Mouse (Mus musculus): ENCODE measurements around the gene Sertad4. TPM values are rescaled to one million over a fixed set of nuclear protein-coding genes. Genes with fewer than 3 reads are reported as not detected.

Gene Sertad4
- polyA plus RNA-seq, 1 experiment from 2014 or later: 58.0 TPM

DNA sequence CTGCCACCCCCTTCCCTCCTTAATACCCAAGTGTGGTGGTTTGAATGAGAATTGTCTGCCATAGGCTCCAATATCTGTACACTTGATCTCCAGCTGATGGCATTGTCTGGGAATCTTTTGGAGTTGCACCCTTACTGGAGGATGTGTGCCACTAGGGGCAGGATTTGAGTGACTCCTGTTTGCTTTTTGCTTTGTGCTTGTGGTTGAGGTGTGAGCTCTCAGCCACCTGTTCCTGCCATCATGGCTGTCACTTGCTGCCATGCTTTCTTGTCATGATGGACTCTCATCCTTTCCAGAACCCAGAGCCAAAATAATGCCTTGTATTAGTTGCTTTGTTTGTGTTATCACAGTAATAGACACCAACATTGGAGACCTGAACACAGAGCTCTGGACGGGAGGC is 14.2 kb upstream of the Sertad4 start:
- WGBS: 89% methylated on average over 1 of the region's 1 CpGs
- Histone ChIP-seq H3K27ac (replicated peaks) (no peak overlapping the region), H3K4me2 (replicated peaks) (no peak overlapping the region), H3K9me3 (replicated peaks) (no peaks in the 10 kb centered on the region), H3K9ac (no peak overlapping the region), H3K27me3 (no peaks in the 10 kb centered on the region), H3K4me3 (replicated peaks) (no peak overlapping the region), H3K36me3 (no peaks in the 10 kb centered on the region), H3K4me1 (no peaks in the 10 kb centered on the region)
- ATAC-seq (ENCODE audit: insufficient number of reproducible peaks, low FRiP score, low TSS enrichment, low read depth): no peak

DNA sequence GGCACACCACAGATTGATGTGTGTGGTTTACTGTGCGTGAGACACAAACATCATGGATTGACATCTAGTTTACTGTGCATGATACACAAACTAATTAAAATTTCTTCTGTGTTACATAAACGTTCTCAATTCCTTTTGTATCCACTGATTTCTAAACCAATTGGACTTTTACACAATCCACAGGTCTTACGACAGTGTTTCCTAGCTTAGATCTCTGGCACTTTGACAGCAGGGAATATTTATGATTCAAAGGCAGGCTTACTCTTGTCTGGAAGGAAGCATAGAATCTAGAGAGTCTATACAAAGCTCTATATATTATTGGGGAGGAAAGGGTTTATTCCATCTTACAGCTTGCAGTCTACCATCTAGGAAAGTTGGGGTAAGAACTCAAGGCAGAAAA is 8.9 kb upstream of the Sertad4 start:
- Histone ChIP-seq H3K9ac (no peak overlapping the region), H3K27ac (replicated peaks) (no peak overlapping the region), H3K4me2 (replicated peaks) (no peak overlapping the region), H3K9me3 (replicated peaks) (no peaks in the 10 kb centered on the region), H3K36me3 (no peaks in the 10 kb centered on the region), H3K27me3 (no peaks in the 10 kb centered on the region), H3K4me1 (peaks cover 18% of the 10 kb centered on the region), H3K4me3 (replicated peaks) (no peak overlapping the region)
- ATAC-seq (ENCODE audit: insufficient number of reproducible peaks, low FRiP score, low TSS enrichment, low read depth): no peak
- 60% methylated on average over 3 of the region's 3 CpGs for WGBS

DNA sequence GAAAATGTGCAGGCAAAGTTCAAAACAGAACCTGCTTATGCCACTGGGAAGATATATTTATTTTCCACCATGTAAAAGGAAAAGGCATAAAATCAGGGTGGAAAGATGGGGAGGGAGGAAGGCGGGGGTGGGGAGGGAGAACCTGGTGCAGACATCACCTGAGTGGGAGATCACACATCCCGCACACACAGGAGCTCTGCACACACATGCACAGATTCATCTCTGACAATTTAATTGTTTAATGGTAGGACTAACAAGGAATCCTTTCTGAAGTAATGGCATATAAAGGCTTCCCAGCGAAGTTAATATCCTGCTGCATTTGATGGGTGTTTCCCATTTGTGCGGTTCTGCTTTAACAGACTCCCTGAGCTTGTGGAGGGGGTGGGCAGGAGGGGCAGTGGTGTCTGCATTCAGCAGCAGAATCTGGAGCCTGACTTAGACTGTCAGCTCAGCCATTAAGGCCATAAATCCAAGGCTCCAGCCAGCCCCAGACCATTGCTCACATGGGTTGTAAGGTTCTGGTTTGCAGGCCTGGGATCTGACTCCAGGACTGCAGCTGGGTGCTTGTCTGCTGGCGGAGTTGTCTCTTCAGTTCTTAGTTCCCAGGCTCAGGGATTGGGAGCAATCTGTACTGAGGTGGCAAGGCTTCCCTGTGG is 5.9 kb upstream of the Sertad4 start:
- H3K36me3 ChIP-seq: no peaks in the 10 kb centered on the region
- peaks cover 40% of the 10 kb centered on the region for H3K4me1 ChIP-seq
- ATAC-seq (ENCODE audit: insufficient number of reproducible peaks, low FRiP score, low TSS enrichment, low read depth): no peak
- WGBS: 42% methylated on average over 5 of the region's 5 CpGs
- no peak overlapping the region for H3K4me2 ChIP-seq (replicated peaks)
- no peak overlapping the region for H3K9ac ChIP-seq
- 0 out of 2 replicates have a peak, but pooled peaks cover 5% of the 10 kb centered on the region for H3K27me3 ChIP-seq
- H3K9me3 ChIP-seq (replicated peaks): no peaks in the 10 kb centered on the region
- H3K27ac ChIP-seq (replicated peaks): peak overlapping the region; percentile 53
- no peak overlapping the region for H3K4me3 ChIP-seq (replicated peaks)

DNA sequence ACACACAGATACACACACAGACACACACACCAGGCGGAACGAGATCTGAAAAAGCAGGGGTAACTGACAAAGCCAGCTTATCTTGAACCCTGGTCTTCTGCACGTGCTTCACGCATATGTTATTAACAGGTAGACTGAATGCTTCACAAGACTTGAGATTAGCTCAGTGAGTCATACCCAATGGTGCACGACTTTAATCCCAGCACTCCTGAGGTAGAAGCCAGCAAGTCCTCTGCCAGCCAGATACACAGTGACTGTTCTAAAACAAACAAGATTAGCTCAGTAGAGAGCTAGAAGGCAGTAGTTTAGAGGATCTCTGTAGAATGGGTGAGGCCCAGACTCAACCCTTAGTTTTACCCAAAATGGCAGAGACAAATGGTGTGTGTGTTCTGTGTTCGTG is 4.7 kb upstream of the Sertad4 start:
- H3K9me3 ChIP-seq (replicated peaks): no peaks in the 10 kb centered on the region
- peaks cover 46% of the 10 kb centered on the region for H3K4me1 ChIP-seq
- 0 out of 2 replicates have a peak, but pooled peaks cover 5% of the 10 kb centered on the region for H3K27me3 ChIP-seq
- H3K4me2 ChIP-seq (replicated peaks): no peak overlapping the region
- no peak overlapping the region for H3K9ac ChIP-seq
- H3K27ac ChIP-seq (replicated peaks): no peak overlapping the region
- no peak overlapping the region for H3K4me3 ChIP-seq (replicated peaks)
- WGBS: 68% methylated on average over 6 of the region's 6 CpGs
- H3K36me3 ChIP-seq: no peaks in the 10 kb centered on the region
- no peak for ATAC-seq (ENCODE audit: insufficient number of reproducible peaks, low FRiP score, low TSS enrichment, low read depth)

DNA sequence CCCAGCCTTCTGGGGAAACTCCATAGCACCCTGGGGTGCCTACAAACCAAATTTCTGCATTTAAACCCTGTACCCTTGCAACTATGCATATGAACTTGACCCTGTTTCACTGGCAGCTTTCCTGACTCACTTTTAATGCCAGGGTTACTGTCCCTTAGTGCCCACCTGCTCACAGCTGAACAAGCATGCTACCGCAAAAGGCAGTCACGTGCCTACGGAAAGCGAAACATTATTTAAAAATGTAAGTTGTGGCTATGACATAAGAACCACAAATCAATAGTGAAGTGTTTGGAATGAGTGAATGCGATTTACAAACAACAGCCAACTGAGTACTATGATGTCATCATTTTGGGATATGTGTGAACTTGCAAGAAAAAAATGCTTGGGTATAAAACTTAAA is 2.0 kb upstream of the Sertad4 start:
- H3K27me3 ChIP-seq: 0 out of 2 replicates have a peak, but pooled peaks cover 5% of the 10 kb centered on the region
- no peak overlapping the region for H3K4me3 ChIP-seq (replicated peaks)
- no peak overlapping the region for H3K4me2 ChIP-seq (replicated peaks)
- 82% methylated on average over 5 of the region's 5 CpGs for WGBS
- no peak for ATAC-seq (ENCODE audit: insufficient number of reproducible peaks, low FRiP score, low TSS enrichment, low read depth)
- peaks cover 64% of the 10 kb centered on the region for H3K4me1 ChIP-seq
- no peak overlapping the region for H3K27ac ChIP-seq (replicated peaks)
- H3K36me3 ChIP-seq: no peaks in the 10 kb centered on the region
- no peaks in the 10 kb centered on the region for H3K9me3 ChIP-seq (replicated peaks)
- no peak overlapping the region for H3K9ac ChIP-seq

DNA sequence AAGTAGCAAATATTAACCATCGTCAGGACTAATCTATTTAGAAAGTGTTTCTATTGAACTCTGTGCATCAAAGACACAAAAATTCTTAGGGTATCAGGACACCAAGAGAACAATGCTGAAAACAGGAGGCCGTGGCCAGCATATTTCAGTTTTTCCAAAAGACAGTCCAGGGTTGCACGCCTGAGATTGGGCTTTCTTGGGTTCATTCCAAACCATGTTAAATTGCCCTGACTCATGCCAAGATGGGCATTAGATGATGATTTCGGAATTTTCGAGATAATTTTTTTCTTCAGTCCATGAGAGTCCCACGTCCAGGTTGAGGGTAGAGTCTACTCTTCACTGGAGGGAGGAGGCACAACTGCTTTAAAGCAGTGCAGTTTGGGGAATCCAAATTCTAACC is 1.4 kb upstream of the Sertad4 start:
- ATAC-seq (ENCODE audit: insufficient number of reproducible peaks, low FRiP score, low TSS enrichment, low read depth): no peak
- H3K4me1 ChIP-seq: peaks cover 64% of the 10 kb centered on the region
- 50% methylated on average over 6 of the region's 6 CpGs for WGBS

DNA sequence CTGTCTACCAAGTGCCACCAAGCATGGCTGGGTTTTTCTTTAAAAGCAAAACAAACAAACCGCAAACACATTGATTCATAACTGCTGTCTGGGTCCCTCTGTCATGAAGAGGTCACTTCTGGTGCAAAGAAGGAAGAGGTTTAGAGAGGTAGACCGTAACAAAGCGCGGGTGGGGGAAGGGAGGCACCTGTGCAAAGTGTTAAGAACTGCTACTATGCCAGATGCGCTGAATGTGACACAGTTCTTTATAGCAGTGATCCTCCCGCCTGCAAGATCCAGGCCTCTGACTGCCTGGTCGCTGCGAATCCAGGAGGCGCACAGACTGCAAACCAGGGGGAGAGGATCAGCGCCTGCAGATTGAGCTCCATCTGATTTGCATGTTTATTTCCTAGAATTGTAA is 855 bp upstream of the Sertad4 start:
- Histone ChIP-seq H3K27me3 (0 out of 2 replicates have a peak, but pooled peaks cover 5% of the 10 kb centered on the region), H3K36me3 (no peaks in the 10 kb centered on the region), H3K9ac (no peak overlapping the region), H3K4me2 (replicated peaks) (peak overlapping the region; percentile 70), H3K9me3 (replicated peaks) (no peaks in the 10 kb centered on the region), H3K4me1 (peaks cover 64% of the 10 kb centered on the region), H3K27ac (replicated peaks) (peak overlapping the region; percentile 99), H3K4me3 (replicated peaks) (peak overlapping the region; percentile 87; the same call in 1 of the 2 replicates)
- 20% methylated on average over 10 of the region's 10 CpGs for WGBS
- ATAC-seq (ENCODE audit: insufficient number of reproducible peaks, low FRiP score, low TSS enrichment, low read depth): no peak

More for the DNA sequence above, 1.4 kb upstream of the Sertad4 start:
- Histone ChIP-seq H3K36me3 (no peaks in the 10 kb centered on the region), H3K9ac (no peak overlapping the region), H3K27ac (replicated peaks) (no peak overlapping the region), H3K27me3 (0 out of 2 replicates have a peak, but pooled peaks cover 5% of the 10 kb centered on the region), H3K4me3 (replicated peaks) (no peak overlapping the region), H3K4me2 (replicated peaks) (no peak overlapping the region), H3K9me3 (replicated peaks) (no peaks in the 10 kb centered on the region)

DNA sequence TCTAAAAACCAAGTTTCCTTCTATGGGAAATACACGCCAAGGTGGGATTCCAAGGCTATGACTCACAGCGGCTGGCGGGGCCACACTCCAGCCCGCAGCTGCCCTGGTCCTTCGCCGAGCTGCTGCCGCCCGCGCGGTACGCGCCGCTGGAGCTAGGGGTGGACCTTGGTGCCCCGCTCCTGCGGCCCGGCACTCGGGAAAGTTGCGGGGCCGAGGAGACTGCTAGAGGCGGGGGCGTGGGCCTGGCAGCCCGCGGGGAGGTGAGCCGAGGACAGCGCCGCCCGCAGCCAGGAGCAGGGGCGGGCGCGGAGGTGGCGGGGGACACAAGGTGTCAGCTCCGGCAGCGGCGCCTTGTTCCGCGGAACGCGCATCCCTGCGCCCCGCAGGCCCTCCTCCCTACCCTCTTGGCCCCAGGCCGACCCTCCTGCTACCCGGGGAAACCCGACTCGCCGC is 711 bp downstream of the Sertad4 start:
- H3K9me3 ChIP-seq (replicated peaks): no peaks in the 10 kb centered on the region
- peak overlapping the region; percentile 70 for H3K4me2 ChIP-seq (replicated peaks)
- peaks cover 69% of the 10 kb centered on the region for H3K4me1 ChIP-seq
- H3K27ac ChIP-seq (replicated peaks): peak overlapping the region; percentile 99
- under 1% methylated on average over 40 of the region's 45 CpGs for WGBS
- 0 out of 2 replicates have a peak, but pooled peaks cover 5% of the 10 kb centered on the region for H3K27me3 ChIP-seq
- peak; percentile 51; the same call in 1 of the 2 replicates for ATAC-seq (ENCODE audit: insufficient number of reproducible peaks, low FRiP score, low TSS enrichment, low read depth)
- peaks cover 6% of the 10 kb centered on the region for H3K36me3 ChIP-seq
- peak overlapping the region; percentile 87 for H3K4me3 ChIP-seq (replicated peaks)
- peak overlapping the region; percentile 90 for H3K9ac ChIP-seq

DNA sequence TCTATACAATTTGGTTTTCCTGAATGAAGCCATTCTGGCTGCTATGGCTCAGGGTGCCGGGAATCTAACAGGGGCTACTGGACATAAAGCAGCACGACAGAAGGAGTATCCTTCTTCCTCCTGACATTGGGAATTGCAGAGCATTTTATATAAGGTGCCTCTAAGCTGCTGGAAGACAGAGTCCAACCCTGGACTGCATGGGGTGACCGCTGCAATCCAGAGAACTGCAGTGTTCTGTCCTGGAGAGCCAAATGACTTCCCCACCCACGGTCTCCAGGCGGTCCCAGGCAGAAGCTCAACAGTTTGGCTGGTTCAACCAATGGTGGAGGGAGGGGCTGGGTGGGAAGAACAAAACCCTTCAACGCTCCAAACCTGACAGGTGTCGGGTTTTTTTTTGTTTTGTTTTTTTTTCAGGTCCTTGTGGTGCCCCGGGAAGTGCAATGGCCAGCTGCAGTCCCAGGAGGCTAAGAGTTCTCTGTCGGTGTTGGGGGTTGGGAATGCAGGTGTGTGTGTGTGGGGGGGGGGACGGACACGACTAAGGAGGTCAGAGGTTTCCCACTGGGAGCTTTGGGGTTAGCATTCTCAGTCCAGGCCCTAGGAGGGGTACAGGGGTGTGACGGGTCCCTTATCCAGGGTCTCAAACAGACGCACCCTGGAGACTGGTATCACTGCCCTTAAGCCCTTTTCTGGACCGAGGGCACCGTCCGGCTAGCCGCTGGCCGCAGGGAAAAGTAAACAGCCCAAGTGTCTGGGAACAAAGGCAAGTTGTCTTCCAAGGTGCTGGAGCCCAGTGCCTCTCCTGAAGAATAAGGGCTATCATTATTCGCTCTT is 1.4 kb downstream of the Sertad4 start:
- Histone ChIP-seq H3K27me3 (0 out of 2 replicates have a peak, but pooled peaks cover 5% of the 10 kb centered on the region), H3K4me3 (replicated peaks) (peak overlapping the region; percentile 87), H3K4me1 (peaks cover 69% of the 10 kb centered on the region), H3K9ac (peak overlapping the region; percentile 90), H3K27ac (replicated peaks) (peak overlapping the region; percentile 99), H3K4me2 (replicated peaks) (peak overlapping the region; percentile 70), H3K36me3 (peaks cover 12% of the 10 kb centered on the region), H3K9me3 (replicated peaks) (no peaks in the 10 kb centered on the region)
- no peak for ATAC-seq (ENCODE audit: insufficient number of reproducible peaks, low FRiP score, low TSS enrichment, low read depth)
- WGBS: 3% methylated on average over 19 of the region's 19 CpGs

DNA sequence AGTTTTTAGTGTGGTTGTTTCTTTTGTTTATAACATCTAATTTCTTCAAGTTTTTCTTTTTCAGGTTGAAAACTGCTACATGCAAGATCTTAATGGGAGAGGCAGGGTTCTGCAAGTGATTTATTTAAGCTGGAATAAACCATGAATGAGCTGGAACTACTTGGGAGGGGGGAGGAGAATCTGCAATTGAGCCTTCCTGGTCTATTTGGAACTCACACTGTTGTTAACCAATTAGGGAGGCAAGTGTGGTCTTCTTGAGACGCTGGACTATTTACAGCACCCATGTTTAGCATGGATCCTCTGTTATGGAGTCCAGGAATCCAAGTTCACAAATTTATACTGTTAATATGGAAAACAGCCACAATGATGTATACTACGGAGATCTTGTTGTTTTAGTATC is 2.1 kb downstream of the Sertad4 start:
- peaks cover 65% of the 10 kb centered on the region for H3K4me1 ChIP-seq
- H3K9ac ChIP-seq: peak overlapping the region; percentile 90
- H3K27me3 ChIP-seq: 0 out of 2 replicates have a peak, but pooled peaks cover 5% of the 10 kb centered on the region
- peak overlapping the region; percentile 70 for H3K4me2 ChIP-seq (replicated peaks)
- whole genome bisulfite sequencing: 31% methylated on average over 2 of the region's 2 CpGs
- H3K4me3 ChIP-seq (replicated peaks): peak overlapping the region; percentile 87
- peak overlapping the region; percentile 99 for H3K27ac ChIP-seq (replicated peaks)
- H3K9me3 ChIP-seq (replicated peaks): no peaks in the 10 kb centered on the region
- no peak for ATAC-seq (ENCODE audit: insufficient number of reproducible peaks, low FRiP score, low TSS enrichment, low read depth)
- H3K36me3 ChIP-seq: peaks cover 20% of the 10 kb centered on the region

DNA sequence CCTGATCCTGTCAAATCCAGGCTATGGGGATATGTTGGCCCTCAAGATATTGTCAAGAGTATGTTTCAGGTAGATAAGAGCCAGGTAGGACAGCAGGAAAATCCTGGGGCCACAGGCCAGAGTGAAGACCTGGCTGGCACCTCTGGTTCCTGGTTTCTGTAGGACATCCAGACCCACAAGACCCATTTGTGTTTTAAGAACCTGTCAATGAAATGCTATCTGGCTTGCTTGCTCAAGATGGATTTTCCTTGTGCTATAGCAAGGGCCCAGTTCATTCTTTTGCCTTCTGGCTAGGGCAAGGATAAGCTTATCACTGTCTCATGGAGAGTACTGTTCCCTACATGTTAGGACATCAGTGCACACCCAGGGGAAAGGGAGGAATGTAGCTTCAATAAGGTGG is 3.5 kb downstream of the Sertad4 start:
- ATAC-seq (ENCODE audit: insufficient number of reproducible peaks, low FRiP score, low TSS enrichment, low read depth): no peak
- peak overlapping the region; percentile 87 for H3K4me3 ChIP-seq (replicated peaks)
- peak overlapping the region; percentile 71 for H3K27ac ChIP-seq (replicated peaks)
- H3K4me1 ChIP-seq: peaks cover 51% of the 10 kb centered on the region
- H3K4me2 ChIP-seq (replicated peaks): peak overlapping the region; percentile 70
- H3K9ac ChIP-seq: no peak overlapping the region
- no peaks in the 10 kb centered on the region for H3K27me3 ChIP-seq
- no peaks in the 10 kb centered on the region for H3K9me3 ChIP-seq (replicated peaks)
- H3K36me3 ChIP-seq: peaks cover 34% of the 10 kb centered on the region
